Mouse (Mus musculus): ENCODE data around the gene Ascc1. TPM values are rescaled to one million over a fixed set of nuclear protein-coding genes. Genes with fewer than 3 reads are reported as not detected.

Gene Ascc1
- polyA plus RNA-seq, 1 experiment: 24.1 TPM

DNA sequence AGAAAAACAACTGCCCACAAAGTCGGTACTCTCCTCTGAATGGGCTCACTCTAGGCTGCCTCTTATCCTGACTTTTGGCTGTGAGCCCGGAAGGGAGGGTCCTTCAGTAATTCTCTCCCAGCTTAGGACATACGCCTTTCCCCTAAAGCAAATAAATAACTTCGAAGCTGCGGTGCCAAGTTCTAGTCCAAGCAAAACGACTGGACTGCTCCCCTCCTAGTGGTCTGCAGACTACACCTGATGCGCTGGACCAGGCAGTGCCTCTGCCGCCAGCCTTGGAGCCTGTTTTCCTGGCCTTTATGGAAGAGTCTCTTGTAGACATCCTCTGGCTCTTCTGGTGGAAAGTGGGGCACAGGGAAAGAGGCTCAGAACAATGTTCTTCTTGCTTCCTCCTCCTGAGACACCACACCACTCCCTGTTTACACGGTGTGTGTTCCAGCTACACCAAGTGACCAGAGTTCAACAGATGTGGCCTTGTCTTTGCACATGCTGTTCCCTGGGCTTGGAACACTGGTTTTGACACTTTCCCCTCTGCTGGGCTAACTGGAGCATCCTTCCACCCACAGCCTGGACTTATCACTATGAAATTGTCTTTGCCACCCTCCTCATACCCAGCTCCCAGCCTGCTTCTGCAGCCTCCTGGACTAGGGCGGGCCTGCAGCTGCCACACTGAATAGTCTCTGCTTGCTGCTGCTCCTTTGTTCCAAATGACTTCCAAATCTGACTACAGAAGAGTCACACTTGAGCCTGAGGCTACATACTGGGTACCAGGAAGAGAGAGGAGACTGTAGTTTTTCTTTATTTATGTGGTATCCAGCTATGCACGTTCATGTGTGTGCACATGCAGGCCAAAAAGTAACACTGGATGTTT lies 23.5 kb upstream of the Ascc1 start:
- Histone ChIP-seq H3K79me3 (ENCODE audit: low read depth) (no peaks in the 10 kb centered on the region), H3ac (ENCODE audit: control insufficient read depth, insufficient read length, low read depth) (no peak overlapping the region), H3K36me3 (ENCODE audit: control insufficient read depth, insufficient read depth) (peaks cover 5% of the 10 kb centered on the region), H3K4me3 (ENCODE audit: insufficient read depth, poor library complexity, severe bottlenecking) (no peak overlapping the region), H3K79me2 (ENCODE audit: control insufficient read depth, insufficient read depth) (no peaks in the 10 kb centered on the region), H3K27me3 (ENCODE audit: control insufficient read depth, insufficient read depth, insufficient read length) (no peaks in the 10 kb centered on the region)
- no peak for TF ChIP-seq FOSL1 (IDR thresholded peaks at IDR 0.05; ENCODE audit: insufficient read depth, low read length, poor library complexity, severe bottlenecking)

DNA sequence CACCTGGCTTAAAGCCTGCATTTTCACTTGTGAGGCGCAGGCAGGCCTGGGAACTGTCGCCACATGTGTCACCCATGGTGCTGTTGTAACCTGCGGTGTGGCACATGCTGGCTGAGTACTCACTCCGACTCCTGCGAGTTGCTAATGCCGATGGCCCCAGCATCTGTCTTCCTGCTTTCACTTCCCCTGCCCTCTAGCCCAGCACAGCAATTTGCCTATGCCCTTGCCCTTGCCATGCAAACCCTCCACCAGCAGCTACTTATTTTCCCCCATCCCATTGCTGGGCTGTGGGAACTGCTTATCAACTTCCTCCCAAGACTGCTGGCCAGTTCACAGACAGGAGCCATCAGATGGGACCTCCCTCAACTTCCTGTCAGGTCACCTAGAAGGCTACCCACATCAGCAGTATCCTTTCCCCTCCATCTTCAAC lies 21.8 kb upstream of the Ascc1 start:
- Histone ChIP-seq H3K36me3 (ENCODE audit: control insufficient read depth, insufficient read depth) (peaks cover 13% of the 10 kb centered on the region), H3K4me3 (ENCODE audit: insufficient read depth, poor library complexity, severe bottlenecking) (no peak overlapping the region), H3K79me2 (ENCODE audit: control insufficient read depth, insufficient read depth) (no peaks in the 10 kb centered on the region), H3ac (ENCODE audit: control insufficient read depth, insufficient read length, low read depth) (no peak overlapping the region), H3K79me3 (ENCODE audit: low read depth) (no peaks in the 10 kb centered on the region), H3K27me3 (ENCODE audit: control insufficient read depth, insufficient read depth, insufficient read length) (no peaks in the 10 kb centered on the region)
- TF ChIP-seq CTCF (IDR thresholded peaks at IDR 0.05; ENCODE audit: control insufficient read depth, insufficient read depth, insufficient read length) (no peak), MYOD1 (IDR thresholded peaks at IDR 0.05; ENCODE audit: control insufficient read depth, insufficient read length, low read depth) (no peak), USF1 (IDR thresholded peaks at IDR 0.05; ENCODE audit: low read depth) (no peak), CEBPB (IDR thresholded peaks at IDR 0.05; ENCODE audit: low read depth) (no peak), MAX (IDR thresholded peaks at IDR 0.05) (no peak), FOSL1 (IDR thresholded peaks at IDR 0.05; ENCODE audit: insufficient read depth, low read length, poor library complexity, severe bottlenecking) (no peak), MYOG (IDR thresholded peaks at IDR 0.05; ENCODE audit: control insufficient read depth, extremely low read depth, insufficient read length) (no peak)

DNA sequence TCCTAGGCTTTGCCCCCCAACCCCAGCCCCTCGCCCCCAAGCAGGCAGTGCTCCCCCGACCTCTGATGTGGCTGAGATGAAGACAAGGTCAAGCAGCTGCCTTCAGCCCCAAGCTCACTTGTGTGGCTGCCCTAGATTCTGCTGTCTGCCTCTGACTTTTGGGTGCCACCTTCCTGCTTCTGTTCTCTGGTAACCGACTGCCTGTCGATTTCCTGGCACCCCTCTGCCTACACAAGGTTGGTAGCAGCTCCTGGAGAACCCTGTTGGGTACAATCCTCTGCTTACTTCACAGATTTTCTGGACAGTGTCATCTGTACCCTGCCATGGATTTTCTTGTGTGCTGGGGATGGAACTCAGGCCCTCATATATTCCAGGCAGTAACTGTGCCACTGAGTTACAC lies 21.3 kb upstream of the Ascc1 start:
- Histone ChIP-seq H3K4me3 (ENCODE audit: insufficient read depth, poor library complexity, severe bottlenecking) (no peak overlapping the region), H3K36me3 (ENCODE audit: control insufficient read depth, insufficient read depth) (peaks cover 17% of the 10 kb centered on the region)

DNA sequence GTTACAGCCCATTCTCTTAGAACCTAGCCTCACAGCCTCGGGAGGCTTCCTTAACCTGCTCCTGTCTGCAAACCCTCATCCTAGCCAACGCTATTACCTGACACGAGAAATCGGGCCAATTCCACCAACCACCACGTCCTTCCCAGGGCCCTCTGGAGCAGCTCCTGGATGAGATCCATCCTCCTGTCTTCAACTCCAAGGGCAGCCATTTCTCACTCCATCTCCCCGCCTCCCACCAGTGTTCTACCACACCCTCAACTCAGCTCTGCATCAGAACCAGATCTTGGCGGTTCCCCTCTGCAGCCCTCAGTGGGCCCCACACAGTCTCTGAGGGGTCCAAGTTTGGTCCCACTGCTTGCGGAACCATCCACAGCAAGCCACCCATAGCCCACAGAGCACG lies 20.8 kb upstream of the Ascc1 start:
- TF ChIP-seq MYOG (IDR thresholded peaks at IDR 0.05; ENCODE audit: control insufficient read depth, extremely low read depth, insufficient read length) (no peak), CTCF (IDR thresholded peaks at IDR 0.05; ENCODE audit: control insufficient read depth, insufficient read depth, insufficient read length) (no peak), FOSL1 (IDR thresholded peaks at IDR 0.05; ENCODE audit: insufficient read depth, low read length, poor library complexity, severe bottlenecking) (no peak), USF1 (IDR thresholded peaks at IDR 0.05; ENCODE audit: low read depth) (no peak), CEBPB (IDR thresholded peaks at IDR 0.05; ENCODE audit: low read depth) (no peak), MYOD1 (IDR thresholded peaks at IDR 0.05; ENCODE audit: control insufficient read depth, insufficient read length, low read depth) (no peak), MAX (IDR thresholded peaks at IDR 0.05) (no peak)
- H3K79me3 ChIP-seq (ENCODE audit: low read depth): no peaks in the 10 kb centered on the region
- H3ac ChIP-seq (ENCODE audit: control insufficient read depth, insufficient read length, low read depth): no peak overlapping the region
- H3K4me3 ChIP-seq (ENCODE audit: insufficient read depth, poor library complexity, severe bottlenecking): no peak overlapping the region
- H3K79me2 ChIP-seq (ENCODE audit: control insufficient read depth, insufficient read depth): no peaks in the 10 kb centered on the region
- no peaks in the 10 kb centered on the region for H3K27me3 ChIP-seq (ENCODE audit: control insufficient read depth, insufficient read depth, insufficient read length)
- H3K36me3 ChIP-seq (ENCODE audit: control insufficient read depth, insufficient read depth): peaks cover 20% of the 10 kb centered on the region

More for the DNA sequence above, 21.3 kb upstream of the Ascc1 start:
- Histone ChIP-seq H3K27me3 (ENCODE audit: control insufficient read depth, insufficient read depth, insufficient read length) (no peaks in the 10 kb centered on the region), H3K79me2 (ENCODE audit: control insufficient read depth, insufficient read depth) (no peaks in the 10 kb centered on the region), H3ac (ENCODE audit: control insufficient read depth, insufficient read length, low read depth) (no peak overlapping the region), H3K79me3 (ENCODE audit: low read depth) (no peaks in the 10 kb centered on the region)
- TF ChIP-seq MAX (IDR thresholded peaks at IDR 0.05) (no peak), CTCF (IDR thresholded peaks at IDR 0.05; ENCODE audit: control insufficient read depth, insufficient read depth, insufficient read length) (no peak), FOSL1 (IDR thresholded peaks at IDR 0.05; ENCODE audit: insufficient read depth, low read length, poor library complexity, severe bottlenecking) (no peak), CEBPB (IDR thresholded peaks at IDR 0.05; ENCODE audit: low read depth) (no peak), MYOD1 (IDR thresholded peaks at IDR 0.05; ENCODE audit: control insufficient read depth, insufficient read length, low read depth) (no peak), MYOG (IDR thresholded peaks at IDR 0.05; ENCODE audit: control insufficient read depth, extremely low read depth, insufficient read length) (no peak), USF1 (IDR thresholded peaks at IDR 0.05; ENCODE audit: low read depth) (no peak)

DNA sequence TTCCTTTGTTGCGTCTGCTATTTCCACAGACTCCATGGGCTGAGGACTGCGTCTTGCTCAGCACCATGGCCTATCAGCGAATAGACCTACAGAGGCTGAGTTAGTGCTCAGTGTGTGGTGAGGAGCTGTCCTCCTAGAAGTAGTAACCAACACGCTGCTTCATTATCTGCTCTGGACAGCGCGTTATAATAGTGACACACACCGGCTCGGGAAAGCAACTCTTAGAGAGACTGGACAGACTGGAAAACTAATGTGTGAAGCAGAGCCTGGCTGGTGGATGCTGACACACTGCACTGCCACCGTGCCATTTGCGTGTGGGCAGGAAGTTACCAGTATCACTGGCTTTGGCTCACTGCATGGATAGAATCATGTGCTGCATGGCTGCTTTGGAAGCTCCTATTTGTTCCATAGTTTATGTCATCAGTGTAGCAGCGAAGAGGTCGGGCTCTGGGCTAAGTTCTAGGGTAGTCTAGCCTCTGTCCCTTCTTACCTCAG lies 20.2 kb upstream of the Ascc1 start:
- H3K36me3 ChIP-seq (ENCODE audit: control insufficient read depth, insufficient read depth): peaks cover 26% of the 10 kb centered on the region
- H3K4me3 ChIP-seq (ENCODE audit: insufficient read depth, poor library complexity, severe bottlenecking): no peak overlapping the region
- no peaks in the 10 kb centered on the region for H3K27me3 ChIP-seq (ENCODE audit: control insufficient read depth, insufficient read depth, insufficient read length)
- H3K79me3 ChIP-seq (ENCODE audit: low read depth): no peaks in the 10 kb centered on the region
- H3ac ChIP-seq (ENCODE audit: control insufficient read depth, insufficient read length, low read depth): no peak overlapping the region
- TF ChIP-seq FOSL1 (IDR thresholded peaks at IDR 0.05; ENCODE audit: insufficient read depth, low read length, poor library complexity, severe bottlenecking) (no peak), MYOG (IDR thresholded peaks at IDR 0.05; ENCODE audit: control insufficient read depth, extremely low read depth, insufficient read length) (no peak), MYOD1 (IDR thresholded peaks at IDR 0.05; ENCODE audit: control insufficient read depth, insufficient read length, low read depth) (no peak), CTCF (IDR thresholded peaks at IDR 0.05; ENCODE audit: control insufficient read depth, insufficient read depth, insufficient read length) (no peak), USF1 (IDR thresholded peaks at IDR 0.05; ENCODE audit: low read depth) (no peak), CEBPB (IDR thresholded peaks at IDR 0.05; ENCODE audit: low read depth) (no peak), MAX (IDR thresholded peaks at IDR 0.05) (no peak)
- no peaks in the 10 kb centered on the region for H3K79me2 ChIP-seq (ENCODE audit: control insufficient read depth, insufficient read depth)

Data from C2C12 (cell line).